Mouse (Mus musculus) thymus, adult 2 months (tissue): ENCODE results near the gene Fkbp9.

Experiments used
- CTCF ChIP-seq: fragments of 200-500 bp; IDR thresholded peaks from 2 replicates; pipeline ENCODE4 v1.5.1; 2012; ENCODE audit warnings: mild to moderate bottlenecking, control low read depth, low read length, moderate library complexity, borderline replicate concordance; ENCODE audit not compliant: control insufficient read depth, poor library complexity, insufficient read depth; ENCODE audit errors: extremely low read depth
- POLR2A ChIP-seq: fragments of 200-500 bp; IDR thresholded peaks from 2 replicates; pipeline ENCODE4 v1.6.1; 2012; ENCODE audit warnings: mild to moderate bottlenecking, low read length, control low read depth, moderate library complexity; ENCODE audit not compliant: control insufficient read depth, poor library complexity, insufficient read depth; ENCODE audit errors: extremely low read depth

DNA sequence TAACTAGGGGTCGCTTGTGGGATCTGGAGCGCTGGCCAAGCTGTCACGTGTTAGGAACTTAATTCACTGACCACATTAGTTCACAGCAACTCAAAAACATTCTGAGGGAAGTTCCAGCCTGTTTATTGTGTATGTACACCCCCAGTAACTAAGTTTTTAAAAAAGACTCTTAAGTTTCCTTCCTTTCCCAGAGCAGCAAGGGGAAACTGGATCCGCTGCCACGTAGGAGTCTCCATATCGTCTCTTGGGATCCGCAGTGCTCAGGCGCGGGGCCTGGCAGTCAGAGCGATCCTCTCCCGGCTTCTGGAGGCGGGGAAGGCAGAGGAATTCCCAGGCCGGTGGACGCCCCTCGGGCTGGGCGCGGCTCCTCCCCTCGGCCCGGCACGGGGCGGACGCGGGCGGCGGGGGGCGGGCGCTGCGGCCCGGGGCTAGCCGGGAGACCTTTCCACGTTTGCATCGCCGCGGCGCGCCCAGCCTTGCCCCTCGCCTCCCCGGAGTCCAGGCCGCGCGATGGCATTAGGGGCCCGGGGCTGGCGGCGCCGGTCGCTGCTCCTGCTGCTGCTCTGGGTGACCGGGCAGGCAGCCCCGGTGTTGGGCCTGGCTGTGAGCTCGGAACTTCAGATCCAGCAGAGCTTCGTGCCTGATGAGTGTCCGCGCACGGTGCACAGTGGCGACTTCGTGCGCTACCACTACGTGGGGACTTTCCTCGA is at the start of gene Fkbp9:
- TF ChIP-seq CTCF (no peak), POLR2A (no peak)
